Mouse (Mus musculus) midbrain, embryonic 13.5 days (tissue): ENCODE data around the gene Ube2t. TPM values are rescaled to one million over a fixed set of nuclear protein-coding genes. Genes with fewer than 3 reads are reported as not detected.

Experiments
- ATAC-seq: fragments of 200-750 bp; cut with Nextera tagmentation; 2 replicates; pipeline ENCODE4 v1.8.0; 2017; ENCODE audit warnings: mild to moderate bottlenecking, moderate TSS enrichment, moderate library complexity
- H3K27ac ChIP-seq: fragments of 300-500 bp; sonication (generic); 2 replicates; pipeline ENCODE4 v1.5.1; 2015; ENCODE audit warnings: inconsistent platforms, mild to moderate bottlenecking, moderate library complexity
- H3K27me3 ChIP-seq: fragments of 300-500 bp; sonication (generic); 2 replicates; pipeline ENCODE4 v1.6.1; 2015; ENCODE audit warnings: mild to moderate bottlenecking, inconsistent platforms
- H3K36me3 ChIP-seq: fragments of 300-500 bp; sonication (generic); 2 replicates; pipeline ENCODE4 v1.6.1; 2015; ENCODE audit warnings: mild to moderate bottlenecking, inconsistent platforms
- H3K4me1 ChIP-seq: fragments of 300-500 bp; sonication (generic); replicated peaks from 2 replicates; pipeline ENCODE4 v1.6.1; 2015; ENCODE audit warnings: inconsistent platforms
- H3K4me2 ChIP-seq: fragments of 300-500 bp; sonication (generic); replicated peaks from 2 replicates; pipeline ENCODE4 v1.6.1; 2015; ENCODE audit warnings: moderate library complexity, mild to moderate bottlenecking, inconsistent platforms
- H3K4me3 ChIP-seq: fragments of 300-500 bp; sonication (generic); replicated peaks from 2 replicates; pipeline ENCODE4 v1.5.1; 2015; ENCODE audit warnings: mild to moderate bottlenecking, inconsistent platforms
- H3K9ac ChIP-seq: fragments of 300-500 bp; sonication (generic); replicated peaks from 2 replicates; pipeline ENCODE4 v1.6.1; 2015; ENCODE audit warnings: mild to moderate bottlenecking, inconsistent platforms
- H3K9me3 ChIP-seq: fragments of 300-500 bp; sonication (generic); 2 replicates; pipeline ENCODE4 v1.6.1; 2016; ENCODE audit warnings: mild to moderate bottlenecking, inconsistent platforms
- WGBS: fragments of 180-500 bp; shearing (Covaris S2); methylation state at CpG from one replicate; pipeline ENCODE4 v1.1.7; 2015; 5-methylcytosine and 5-hydroxymethylcytosine counted together
- polyA plus RNA-seq: library from polyadenylated mRNA; unstranded; fragments of >200 nt; fragmentation: Nextera tagmentation; extraction: Ambion mirVana; gene quantifications from 2 replicates; pipeline ENCODE4 v1.2.1, GENCODE M21; 2015

The Ube2t gene
- polyA plus RNA-seq, 1 experiment from 2014 or later, result 21.8 TPM

DNA sequence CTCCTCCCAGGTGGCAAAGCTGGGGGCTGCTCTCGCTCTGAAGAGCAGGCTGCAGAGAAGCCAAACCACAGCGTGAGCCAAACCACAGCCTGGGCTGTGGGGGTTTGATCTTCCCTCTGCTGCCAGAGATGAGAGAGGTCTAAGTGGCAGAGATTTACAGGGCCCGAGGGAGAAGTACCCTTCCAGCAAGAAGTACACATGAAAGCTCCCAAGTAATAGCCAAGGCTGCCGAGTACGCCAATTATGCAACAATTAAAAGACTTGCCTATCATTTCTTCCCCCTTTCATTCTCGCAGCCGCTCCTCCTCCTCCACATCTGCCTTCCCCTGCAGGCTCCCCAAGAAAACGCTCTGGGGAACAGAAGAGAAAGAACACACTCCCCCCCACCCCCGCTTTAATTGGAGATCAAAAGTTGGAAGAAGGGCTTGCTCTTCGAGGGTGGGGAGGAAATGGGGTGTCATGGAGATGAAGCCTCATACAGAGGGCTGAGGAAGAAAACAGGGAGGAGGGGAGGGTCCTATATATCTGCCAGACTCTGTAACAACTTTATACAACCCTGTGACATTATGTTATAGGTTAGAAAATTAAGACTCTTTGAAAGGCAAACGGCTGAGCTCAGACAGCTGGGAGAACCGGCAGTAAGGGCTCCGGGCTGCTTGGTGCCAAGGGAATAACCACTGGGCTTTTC is 56.9 kb downstream of the Ube2t start:
- 35% methylated on average over 13 of the region's 13 CpGs for WGBS

GRCm38 (mm10) chr1:135019775-135020167 is 57.4 kb downstream of the Ube2t start:
- ATAC-seq, result no peak
- H3K27ac ChIP-seq, result no peak overlapping the region
- 79% methylated on average over 4 of the region's 4 CpGs for WGBS

More for the DNA sequence above, 56.9 kb downstream of the Ube2t start:
- H3K9me3 ChIP-seq, result no peaks in the 10 kb centered on the region
- no peak overlapping the region for H3K27ac ChIP-seq
- H3K27me3 ChIP-seq, result no peaks in the 10 kb centered on the region
- no peak overlapping the region for H3K9ac ChIP-seq
- peaks cover 31% of the 10 kb centered on the region for H3K4me1 ChIP-seq
- H3K36me3 ChIP-seq, result no peaks in the 10 kb centered on the region
- H3K4me3 ChIP-seq, result no peak overlapping the region
- H3K4me2 ChIP-seq, result 0 out of 2 replicates have a peak overlapping the region, but pooled peaks have one; percentile 3
- peak; percentile 35; the same call in 1 of the 2 replicates for ATAC-seq

DNA sequence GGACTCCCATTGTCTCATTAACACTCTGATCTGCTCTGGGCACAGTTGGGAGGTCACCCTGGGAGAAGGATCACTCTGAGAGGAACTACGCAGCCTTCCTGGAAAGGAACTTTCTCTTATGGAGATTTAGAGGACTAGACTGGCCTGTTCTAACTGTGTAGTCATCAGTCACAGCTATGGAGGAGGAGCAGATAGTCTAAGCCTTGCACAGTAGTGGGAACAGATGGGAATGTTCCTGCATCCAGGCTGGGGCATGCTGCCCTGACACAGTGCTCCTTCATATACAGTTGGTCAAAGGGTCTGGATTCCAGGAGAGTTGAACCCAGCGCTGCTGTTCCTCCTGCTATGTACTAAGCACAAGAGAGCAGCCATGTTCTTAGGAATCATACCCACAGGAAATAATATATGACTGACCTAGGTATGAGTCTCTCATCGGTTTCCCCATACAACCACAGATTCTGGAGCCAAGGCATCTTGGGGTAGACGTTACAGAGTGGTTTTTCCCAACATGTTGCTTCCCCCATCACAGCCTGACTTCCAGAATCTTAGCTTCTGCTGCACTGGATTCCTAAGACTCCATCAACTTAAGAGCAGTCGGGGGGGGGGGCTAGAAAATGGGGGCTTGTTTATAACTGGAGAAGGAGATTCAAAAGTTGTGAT is 58.0 kb downstream of the Ube2t start:
- Histone ChIP-seq H3K9me3 (no peaks in the 10 kb centered on the region), H3K4me1 (peaks cover 26% of the 10 kb centered on the region), H3K4me2 (no peak overlapping the region), H3K27me3 (no peaks in the 10 kb centered on the region), H3K27ac (no peak overlapping the region), H3K36me3 (no peaks in the 10 kb centered on the region), H3K9ac (no peak overlapping the region), H3K4me3 (no peak overlapping the region)
- 83% methylated on average over 5 of the region's 5 CpGs for WGBS
- ATAC-seq, result peak; percentile 19; the same call in 1 of the 2 replicates

More at GRCm38 (mm10) chr1:135019775-135020167, 57.4 kb downstream of the Ube2t start:
- Histone ChIP-seq H3K4me1 (peaks cover 30% of the 10 kb centered on the region), H3K36me3 (no peaks in the 10 kb centered on the region), H3K4me2 (no peak overlapping the region), H3K9me3 (no peaks in the 10 kb centered on the region), H3K9ac (no peak overlapping the region), H3K27me3 (no peaks in the 10 kb centered on the region), H3K4me3 (no peak overlapping the region)

- Histone ChIP-seq H3K4me3 (no peak overlapping the region), H3K4me1 (peaks cover 26% of the 10 kb centered on the region), H3K9me3 (no peaks in the 10 kb centered on the region), H3K36me3 (no peaks in the 10 kb centered on the region), H3K4me2 (no peak overlapping the region), H3K9ac (no peak overlapping the region), H3K27ac (no peak overlapping the region), H3K27me3 (no peaks in the 10 kb centered on the region)
- ATAC-seq, result no peak
- WGBS, result 47% methylated on average over 5 of the region's 5 CpGs
These were observed 58.6 kb downstream of the Ube2t start for GRCm38 (mm10) chr1:135020970-135021369.

GRCm38 (mm10) chr1:135021936-135022335 is 59.6 kb downstream of the Ube2t start:
- peaks cover 26% of the 10 kb centered on the region for H3K4me1 ChIP-seq
- no peak overlapping the region for H3K4me2 ChIP-seq
- WGBS, result 80% methylated on average over 5 of the region's 5 CpGs
- no peaks in the 10 kb centered on the region for H3K36me3 ChIP-seq
- no peak overlapping the region for H3K9ac ChIP-seq
- no peaks in the 10 kb centered on the region for H3K9me3 ChIP-seq
- H3K27me3 ChIP-seq, result no peaks in the 10 kb centered on the region
- ATAC-seq, result no peak
- H3K27ac ChIP-seq, result no peak overlapping the region
- H3K4me3 ChIP-seq, result no peak overlapping the region

- 67% methylated on average over 1 of the region's 1 CpGs for WGBS
- H3K4me3 ChIP-seq, result no peak overlapping the region
- no peaks in the 10 kb centered on the region for H3K27me3 ChIP-seq
- no peak overlapping the region for H3K9ac ChIP-seq
- no peak for ATAC-seq
- H3K27ac ChIP-seq, result no peak overlapping the region
- H3K4me2 ChIP-seq, result no peak overlapping the region
- H3K36me3 ChIP-seq, result no peaks in the 10 kb centered on the region
- H3K9me3 ChIP-seq, result peaks cover 7% of the 10 kb centered on the region; the same call in 1 of the 2 replicates
- peaks cover 23% of the 10 kb centered on the region for H3K4me1 ChIP-seq
These were observed 61.2 kb downstream of the Ube2t start for GRCm38 (mm10) chr1:135023583-135023982.

Other genes starting within 250 kb of the Ube2t start
- 10.8 and 13.3 TPM in 2 replicates for gene Ppp1r12b, start 6.6 kb upstream of the Ube2t start, polyA plus RNA-seq
- gene Lgr6, start 142.7 kb downstream of the Ube2t start, polyA plus RNA-seq, result 0.35 and 0.44 TPM in 2 replicates
- 0.46 and 0.51 TPM in 2 replicates for gene Ptpn7, start 170.1 kb downstream of the Ube2t start, polyA plus RNA-seq
- gene Arl8a, start 184.3 kb downstream of the Ube2t start, polyA plus RNA-seq, result 234 and 247 TPM in 2 replicates
- 0.13 and 0.17 TPM in 2 replicates for gene Gpr37l1, start 205.1 kb downstream of the Ube2t start, polyA plus RNA-seq